ENCODE assay signal across 8 mouse cellular contexts in the genomic region with DNA sequence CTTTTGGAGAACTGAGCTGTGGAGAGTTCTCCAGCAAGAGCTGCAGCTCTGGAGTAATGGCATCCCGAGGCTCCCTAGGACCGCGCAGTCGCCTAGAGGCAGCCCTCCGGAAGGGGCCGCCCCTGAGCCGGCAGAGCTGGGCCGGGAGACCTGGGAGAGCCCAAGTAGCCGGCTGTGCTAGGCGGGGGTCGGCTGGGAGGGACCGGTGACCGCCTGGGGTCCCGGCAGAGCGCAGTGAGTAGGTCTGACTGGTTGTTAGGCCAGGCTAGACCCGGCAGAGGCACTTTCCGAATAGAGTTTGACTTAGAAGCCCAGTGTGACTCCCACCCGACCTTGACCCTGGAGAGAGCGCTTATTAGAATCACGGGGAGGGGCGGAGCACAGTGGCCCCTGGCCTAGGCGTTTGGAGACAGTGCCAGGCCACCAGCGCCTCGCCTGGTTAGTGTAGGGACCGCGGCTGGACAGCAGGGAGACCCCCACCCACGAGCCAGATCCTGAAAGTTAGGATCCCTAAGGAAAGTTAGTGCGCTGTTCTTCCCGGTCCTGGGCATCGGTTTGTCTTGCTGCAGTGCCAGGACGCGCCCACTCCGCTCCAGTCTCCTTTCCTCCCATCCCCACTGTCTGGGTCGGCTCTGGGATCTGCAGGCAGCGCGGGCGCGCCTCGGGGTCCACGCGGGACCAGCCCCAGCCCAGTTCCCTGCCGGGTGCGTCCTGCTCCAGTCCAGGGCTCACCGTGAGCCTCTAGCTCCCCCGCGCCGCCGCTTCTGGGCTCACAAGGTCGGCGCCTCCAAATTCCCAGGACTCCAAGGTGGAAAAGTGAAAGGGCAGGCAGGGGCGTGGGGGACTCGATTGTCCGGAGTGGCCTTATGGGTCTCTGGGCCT. TPM values are rescaled to one million over a fixed set of nuclear protein-coding genes. Genes with fewer than 3 reads are reported as not detected.
DNase-seq lines count a peak whose midpoint lies in the region; ATAC-seq lines count a peak whose summit lies in the region.

A gene (minus strand): TSS at position 70 of the 882 bp plus-strand sequence.

- peaks cover 17% of the 10 kb centered on the region for H3K4me1 ChIP-seq in hindbrain, embryonic 15.5 days (replicated peaks)

- ATAC-seq in common myeloid progenitor, adult 5-6 weeks (replicated peaks; ENCODE audit: low read depth, poor library complexity, severe bottlenecking): peak; percentile 87
- ATAC-seq in hindbrain, embryonic 15.5 days (ENCODE audit: low FRiP score, low read depth): peak; percentile 94

- H3K4me3 ChIP-seq in hindbrain, embryonic 15.5 days: peak within 1 kb of the TSS; percentile 43

- H3K27me3 ChIP-seq in hindbrain, embryonic 15.5 days: peaks cover 24% of the 10 kb centered on the region

- H3K27ac ChIP-seq in hindbrain, embryonic 15.5 days (replicated peaks): no peak within 1 kb of the TSS

- DNase-seq in WW6 (ENCODE audit: low read depth, low spot score): peak; percentile 34
- DNase-seq in gastrocnemius, adult 8-10 months (ENCODE audit: low spot score in 2 of 2): peak; percentile 68
- peak; percentile 51 to 65 for DNase-seq in left cerebral cortex, adult 18-20 months (ENCODE audit: low spot score in 2 of 2)
- peak; percentile 86 for DNase-seq in lung, postnatal 36 days
- peak; percentile 71 to 81 for DNase-seq in right cerebral cortex, postnatal 10 days (ENCODE audit: low spot score in 2 of 2)
- peak; percentile 80 to 84 for DNase-seq in urinary bladder, postnatal 36 days (ENCODE audit: low spot score in 2 of 2)

- H3K9me3 ChIP-seq in hindbrain, embryonic 15.5 days: no peaks in the 10 kb centered on the region

- H3K9ac ChIP-seq in hindbrain, embryonic 15.5 days: peak within 1 kb of the TSS; percentile 47

- peak within 1 kb of the TSS; percentile 72 for H3K4me2 ChIP-seq in hindbrain, embryonic 15.5 days

- under 1% methylated on average over 53 of the region's 53 CpGs for WGBS in hindbrain, embryonic 15.5 days

- H3K36me3 ChIP-seq in hindbrain, embryonic 15.5 days: no peaks in the 10 kb centered on the region

RNA-seq across cellular contexts. Expression of the gene that starts here (rescaled TPM):
- total RNA-seq in common myeloid progenitor, adult 5-6 weeks (2017): 2.1 TPM in 1 of 2 replicates, not detected in the other
- total RNA-seq in gastrocnemius, adult 8-10 months (2022): 1 to 10 TPM in 1 of 4 experiments, under 1 TPM in 2, not detected in 1; 0.24 to 1.1 (median 0.46) TPM
- 1.0 and 1.4 TPM in 2 replicates for polyA plus RNA-seq in hindbrain, embryonic 15.5 days (2015; fragmentation: Nextera tagmentation; extraction: Ambion mirVana)
- 1 to 10 TPM in 1 of 2 experiments, under 1 TPM in 1; 0.86 to 1.5 TPM for total RNA-seq in left cerebral cortex, adult 18-20 months (2021)

Comparison
In these comparisons a context has a peak if more than half of its experiments do, and no peak if none do; other contexts are left out.
1. DNase-seq: peak in every context shown above with its lines; median percentile 86 in lung, postnatal 36 days; 82 in urinary bladder, postnatal 36 days; 76 in right cerebral cortex, postnatal 10 days; 68 in gastrocnemius, adult 8-10 months; 58 in left cerebral cortex, adult 18-20 months; 34 in WW6.